Mouse (Mus musculus) intestine, postnatal 0 days (tissue): ENCODE measurements at regions not wholly inside any gene's neighbourhood (a gene's known extent, or its start where the extent isn't known, plus 50 kb on each side); places are given as distances from the start of the nearest gene placed in this dataset.

ENCODE experiments used
- ATAC-seq: fragments of 200-750 bp; cut with Nextera tagmentation; 2 replicates; pipeline ENCODE4 v1.8.0; 2017; ENCODE audit warnings: mild to moderate bottlenecking, moderate TSS enrichment, moderate library complexity
- H3K27ac ChIP-seq: fragments of 300-500 bp; sonication (generic); 2 replicates; pipeline ENCODE4 v1.5.1; 2014; ENCODE audit warnings: mild to moderate bottlenecking, low read depth, low read length, moderate library complexity
- H3K27me3 ChIP-seq: fragments of 300-500 bp; sonication (generic); replicated peaks from 2 replicates; pipeline ENCODE4 v1.6.1; 2014; ENCODE audit warnings: low read length, mixed read lengths; ENCODE audit not compliant: control insufficient read depth, insufficient read depth
- H3K36me3 ChIP-seq: fragments of 300-500 bp; sonication (generic); 2 replicates; pipeline ENCODE4 v1.6.1; 2014; ENCODE audit warnings: mild to moderate bottlenecking, moderate library complexity; ENCODE audit not compliant: control insufficient read depth, insufficient read depth
- H3K4me1 ChIP-seq: fragments of 300-500 bp; sonication (generic); replicated peaks from 2 replicates; pipeline ENCODE4 v1.6.1; 2014; ENCODE audit warnings: antibody characterized with exemption, low read length, mixed read lengths; ENCODE audit not compliant: control insufficient read depth, insufficient read depth
- H3K4me2 ChIP-seq: fragments of 300-500 bp; sonication (generic); replicated peaks from 2 replicates; pipeline ENCODE4 v1.6.1; 2014; ENCODE audit warnings: low read depth, mild to moderate bottlenecking, moderate library complexity
- H3K4me3 ChIP-seq: fragments of 300-500 bp; sonication (generic); 2 replicates; pipeline ENCODE4 v1.5.1; 2014; ENCODE audit warnings: low read depth, low read length
- H3K9ac ChIP-seq: fragments of 300-500 bp; sonication (generic); 2 replicates; pipeline ENCODE4 v1.6.1; 2014; ENCODE audit warnings: mild to moderate bottlenecking, low read depth, low read length
- H3K9me3 ChIP-seq: fragments of 300-500 bp; sonication (generic); 2 replicates; pipeline ENCODE4 v1.6.1; 2016; ENCODE audit warnings: mixed run types; ENCODE audit not compliant: control insufficient read depth
- CTCF ChIP-seq: sonication (generic); IDR thresholded peaks from 2 replicates; pipeline ENCODE4 v1.5.1; 2016; ENCODE audit warnings: low read depth, mild to moderate bottlenecking, control low read depth, antibody characterized with exemption, moderate library complexity
- WGBS: fragments of 180-500 bp; shearing (Covaris S2); extraction: QIAGEN DNeasy Blood & Tissue Kit; methylation state at CpG from one replicate; pipeline ENCODE4 v1.1.7; 2014; 5-methylcytosine and 5-hydroxymethylcytosine counted together

GRCm38 (mm10) chr6:127325596-127326332 is 120.9 kb upstream of the Parp11 start:
- Histone ChIP-seq H3K27ac (no peak overlapping the region), H3K4me3 (no peak overlapping the region), H3K4me1 (peaks cover 5% of the 10 kb centered on the region; the same call in 1 of the 2 replicates), H3K36me3 (no peaks in the 10 kb centered on the region), H3K27me3 (peaks cover 7% of the 10 kb centered on the region), H3K4me2 (no peak overlapping the region), H3K9ac (no peak overlapping the region), H3K9me3 (no peaks in the 10 kb centered on the region)
- peak; percentile 7; the same call in 1 of the 2 replicates for ATAC-seq
- WGBS: 40% methylated on average over 7 of the region's 7 CpGs
- TF ChIP-seq CTCF: no peak

- peak; percentile 85 for ATAC-seq
- Histone ChIP-seq H3K4me3 (no peak overlapping the region), H3K4me2 (no peak overlapping the region), H3K27ac (0 out of 2 replicates have a peak overlapping the region, but pooled peaks have one; percentile 15), H3K4me1 (peaks cover 5% of the 10 kb centered on the region; the same call in 1 of the 2 replicates), H3K9me3 (no peaks in the 10 kb centered on the region), H3K9ac (no peak overlapping the region), H3K36me3 (no peaks in the 10 kb centered on the region), H3K27me3 (peaks cover 7% of the 10 kb centered on the region)
- no peak for TF ChIP-seq CTCF
- 32% methylated on average over 6 of the region's 6 CpGs for WGBS
These were observed 120.3 kb upstream of the Parp11 start for GRCm38 (mm10) chr6:127326333-127326729.

- peak overlapping the region; percentile 43; the same call in 1 of the 2 replicates for H3K27ac ChIP-seq
- H3K4me2 ChIP-seq: peak overlapping the region; percentile 86
- no peak for ATAC-seq
- WGBS: 54% methylated on average over 19 of the region's 20 CpGs
- peaks cover 7% of the 10 kb centered on the region for H3K27me3 ChIP-seq
- no peaks in the 10 kb centered on the region for H3K9me3 ChIP-seq
- H3K4me1 ChIP-seq: peaks cover 9% of the 10 kb centered on the region; the same call in 1 of the 2 replicates
- H3K36me3 ChIP-seq: no peaks in the 10 kb centered on the region
- 0 out of 2 replicates have a peak overlapping the region, but pooled peaks have one; percentile 43 for H3K4me3 ChIP-seq
- TF ChIP-seq CTCF: no peak
- no peak overlapping the region for H3K9ac ChIP-seq
These were observed 117.2 kb upstream of the Parp11 start for GRCm38 (mm10) chr6:127329191-127330014.

GRCm38 (mm10) chr6:127330015-127330705 is 116.5 kb upstream of the Parp11 start:
- Histone ChIP-seq H3K36me3 (no peaks in the 10 kb centered on the region), H3K27me3 (peaks cover 7% of the 10 kb centered on the region), H3K9ac (peak overlapping the region; percentile 51), H3K4me2 (peak overlapping the region; percentile 86), H3K27ac (peak overlapping the region; percentile 57), H3K4me3 (peak overlapping the region; percentile 43), H3K9me3 (no peaks in the 10 kb centered on the region), H3K4me1 (peaks cover 9% of the 10 kb centered on the region; the same call in 1 of the 2 replicates)
- ATAC-seq: peak; percentile 71
- no peak for TF ChIP-seq CTCF
- under 1% methylated on average over 46 of the region's 46 CpGs for WGBS

GRCm38 (mm10) chr6:127331091-127331490 is 115.5 kb upstream of the Parp11 start:
- 67% methylated on average over 5 of the region's 5 CpGs for WGBS
- TF ChIP-seq CTCF: no peak
- no peak overlapping the region; the same call in 1 of the 2 replicates for H3K4me2 ChIP-seq

More at GRCm38 (mm10) chr6:127331091-127331490, 115.5 kb upstream of the Parp11 start:
- Histone ChIP-seq H3K36me3 (no peaks in the 10 kb centered on the region), H3K4me1 (peaks cover 9% of the 10 kb centered on the region), H3K27me3 (peaks cover 7% of the 10 kb centered on the region), H3K9ac (no peak overlapping the region), H3K9me3 (no peaks in the 10 kb centered on the region), H3K4me3 (no peak overlapping the region), H3K27ac (no peak overlapping the region)
- no peak for ATAC-seq
